Mouse (Mus musculus): ENCODE measurements around the gene Slc1a3. TPM values are rescaled to one million over a fixed set of nuclear protein-coding genes. Genes with fewer than 3 reads are reported as not detected.
"Not testable (repeated sequence)": the region's sequence is repeated elsewhere in the genome, so short reads cannot be mapped to it uniquely, and the experiment has no call there.

Gene Slc1a3
- polyA plus RNA-seq, 1 experiment from 2014 or later, result 29.0 TPM

DNA sequence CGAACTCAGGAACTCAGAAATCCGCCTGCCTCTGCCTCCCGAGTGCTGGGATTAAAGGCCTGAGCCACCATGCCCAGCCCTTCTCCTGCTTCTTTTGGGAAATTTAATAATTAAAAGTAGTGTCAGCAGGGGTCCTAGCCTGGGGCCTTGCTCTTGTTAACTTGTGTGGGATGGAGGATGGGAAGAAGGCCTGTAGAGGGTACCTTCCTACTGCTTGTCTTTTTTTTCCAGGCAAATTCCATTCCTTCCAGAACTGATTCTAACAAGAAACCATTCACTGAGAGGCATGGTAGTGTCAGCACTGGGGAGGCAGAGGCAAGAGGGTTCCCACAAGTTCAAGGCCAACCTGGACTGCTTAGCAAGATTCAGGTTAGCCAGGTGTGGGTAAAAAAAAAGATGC, 11.2 kb upstream of the Slc1a3 start:
- Histone ChIP-seq H3K4me3 (no peak overlapping the region), H3K4me1 (peaks cover 6% of the 10 kb centered on the region), H3K36me3 (replicated peaks) (no peaks in the 10 kb centered on the region), H3K9me3 (no peaks in the 10 kb centered on the region), H3K27me3 (ENCODE audit: poor library complexity, severe bottlenecking) (no peaks in the 10 kb centered on the region), H3K27ac (no peak overlapping the region)
- DNase-seq (ENCODE audit: extremely low spot score, low spot score), result no peak
- 94% methylated on average over 3 of the region's 3 CpGs for WGBS

DNA sequence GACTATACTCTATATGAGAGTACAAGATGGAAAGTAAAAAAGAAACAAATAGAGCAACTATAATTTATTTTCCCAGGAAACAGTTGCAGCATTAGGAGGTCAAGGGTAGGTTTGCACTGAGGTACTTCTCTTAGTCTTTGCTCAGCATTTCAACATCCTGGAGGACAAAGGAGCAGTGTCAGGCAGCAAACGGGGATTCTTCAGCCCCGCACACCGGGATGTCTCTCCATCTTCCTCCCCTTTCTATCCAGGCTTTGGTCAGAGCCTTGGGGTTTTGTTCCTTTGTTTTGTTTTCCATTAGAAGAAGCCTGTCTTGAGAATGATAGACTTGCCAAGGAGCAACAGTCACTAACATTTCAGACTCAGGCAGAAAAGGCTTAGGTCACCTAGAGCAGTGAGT, 10.4 kb upstream of the Slc1a3 start:
- H3K27ac ChIP-seq, result no peak overlapping the region
- 21% methylated on average over 3 of the region's 3 CpGs for WGBS
- H3K4me3 ChIP-seq, result no peak overlapping the region

DNA sequence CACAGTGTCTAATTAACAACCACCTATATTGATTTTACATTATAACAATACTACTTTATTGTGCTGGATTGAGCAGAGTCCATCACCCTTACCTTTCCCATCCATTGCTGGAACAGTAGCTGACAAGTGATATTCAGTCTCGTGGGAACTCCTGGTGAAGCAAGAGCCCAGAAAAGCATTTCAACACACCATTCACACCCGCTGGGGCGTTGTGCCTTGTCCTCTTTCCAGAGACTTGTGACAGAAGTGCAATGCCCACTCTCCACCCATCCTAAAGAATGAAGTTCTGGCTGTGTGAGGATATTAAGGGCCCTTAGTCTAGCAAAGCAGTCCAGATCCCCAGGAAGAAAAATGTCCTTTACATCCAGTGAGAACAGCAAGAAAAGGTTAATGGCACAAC, 7.9 kb upstream of the Slc1a3 start:
- Histone ChIP-seq H3K27ac (no peak overlapping the region), H3K9me3 (no peaks in the 10 kb centered on the region), H3K4me3 (no peak overlapping the region), H3K27me3 (ENCODE audit: poor library complexity, severe bottlenecking) (no peaks in the 10 kb centered on the region; the same call in 1 of the 2 replicates), H3K36me3 (replicated peaks) (no peaks in the 10 kb centered on the region), H3K4me1 (peaks cover 18% of the 10 kb centered on the region)
- DNase-seq (ENCODE audit: extremely low spot score, low spot score), result no peak
- WGBS, result 82% methylated on average over 3 of the region's 3 CpGs

More for the DNA sequence above, 10.4 kb upstream of the Slc1a3 start:
- DNase-seq (ENCODE audit: extremely low spot score, low spot score), result no peak
- Histone ChIP-seq H3K4me1 (peaks cover 14% of the 10 kb centered on the region), H3K9me3 (no peaks in the 10 kb centered on the region), H3K36me3 (replicated peaks) (no peaks in the 10 kb centered on the region), H3K27me3 (ENCODE audit: poor library complexity, severe bottlenecking) (no peaks in the 10 kb centered on the region)

DNA sequence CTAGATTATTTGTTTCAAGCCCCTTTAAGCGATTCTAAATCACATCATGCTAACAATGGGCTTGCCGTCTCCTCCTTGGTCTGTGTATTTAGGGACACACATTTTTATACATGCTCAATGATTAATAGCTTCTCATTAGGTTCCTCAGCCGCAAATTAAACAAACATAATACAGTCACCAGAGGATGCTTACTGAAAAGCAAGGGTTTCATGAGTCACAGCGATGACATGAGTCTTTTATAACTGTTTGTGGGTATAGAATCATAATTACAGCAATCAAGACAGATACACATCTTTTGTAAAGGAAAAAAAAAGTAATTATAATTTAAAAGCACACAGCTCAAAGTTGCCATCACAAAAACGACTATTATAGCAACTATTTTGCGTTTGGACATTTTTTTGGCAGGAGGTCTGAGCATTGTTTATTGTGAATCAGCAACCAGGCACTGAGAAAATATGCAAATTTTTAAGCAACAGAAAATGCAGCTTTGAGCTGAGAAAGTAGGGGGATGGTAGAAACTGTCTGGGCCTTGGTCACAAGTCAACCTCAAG, 6.5 kb upstream of the Slc1a3 start:
- DNase-seq (ENCODE audit: extremely low spot score, low spot score), result no peak
- 47% methylated on average over 6 of the region's 6 CpGs for WGBS

DNA sequence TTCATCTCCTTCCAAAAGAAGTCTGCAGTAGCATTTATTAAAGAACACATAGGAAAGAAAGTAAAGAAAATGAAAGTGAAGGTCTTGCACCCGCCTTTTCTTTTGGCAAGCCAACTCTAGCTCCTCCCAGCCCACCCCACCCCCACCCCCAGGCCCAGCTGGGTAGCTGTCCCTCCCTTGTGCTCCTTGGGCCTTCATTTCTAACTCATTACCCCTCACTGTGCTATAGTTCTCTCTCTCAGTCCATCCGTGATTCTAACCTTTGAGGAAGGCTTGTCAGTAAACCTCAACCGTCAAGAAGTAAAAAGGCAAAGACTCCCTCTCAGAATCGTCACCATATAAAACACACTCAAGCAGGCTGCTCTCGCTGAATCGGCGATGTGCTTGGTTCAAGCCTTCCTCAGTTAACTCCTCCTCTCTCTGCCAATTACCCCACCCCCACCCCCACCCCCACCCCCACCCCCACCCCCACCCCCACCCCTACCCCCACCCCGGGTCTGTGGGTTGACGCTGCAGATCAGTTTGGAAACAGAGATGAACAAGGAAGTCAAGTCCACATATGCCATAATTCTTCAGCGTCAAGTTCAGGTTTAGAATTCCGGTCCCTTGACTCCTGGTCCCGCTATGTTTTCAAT, 5.9 kb upstream of the Slc1a3 start:
- peaks cover 26% of the 10 kb centered on the region for H3K4me1 ChIP-seq
- no peaks in the 10 kb centered on the region for H3K36me3 ChIP-seq (replicated peaks)
- H3K4me3 ChIP-seq, result peak overlapping the region; percentile 27; the same call in 1 of the 2 replicates
- peak overlapping the region; percentile 66 for H3K27ac ChIP-seq
- H3K27me3 ChIP-seq (ENCODE audit: poor library complexity, severe bottlenecking), result peaks cover 19% of the 10 kb centered on the region
- H3K9me3 ChIP-seq, result no peaks in the 10 kb centered on the region
- DNase-seq (ENCODE audit: extremely low spot score, low spot score), result no peak
- 16% methylated on average over 12 of the region's 12 CpGs for WGBS

More for the DNA sequence above, 6.5 kb upstream of the Slc1a3 start:
- no peaks in the 10 kb centered on the region for H3K36me3 ChIP-seq (replicated peaks)
- peak overlapping the region; percentile 27; the same call in 1 of the 2 replicates for H3K4me3 ChIP-seq
- H3K27ac ChIP-seq, result peak overlapping the region; percentile 66; the same call in 1 of the 2 replicates
- H3K4me1 ChIP-seq, result peaks cover 24% of the 10 kb centered on the region
- no peaks in the 10 kb centered on the region for H3K9me3 ChIP-seq
- H3K27me3 ChIP-seq (ENCODE audit: poor library complexity, severe bottlenecking), result peaks cover 12% of the 10 kb centered on the region

DNA sequence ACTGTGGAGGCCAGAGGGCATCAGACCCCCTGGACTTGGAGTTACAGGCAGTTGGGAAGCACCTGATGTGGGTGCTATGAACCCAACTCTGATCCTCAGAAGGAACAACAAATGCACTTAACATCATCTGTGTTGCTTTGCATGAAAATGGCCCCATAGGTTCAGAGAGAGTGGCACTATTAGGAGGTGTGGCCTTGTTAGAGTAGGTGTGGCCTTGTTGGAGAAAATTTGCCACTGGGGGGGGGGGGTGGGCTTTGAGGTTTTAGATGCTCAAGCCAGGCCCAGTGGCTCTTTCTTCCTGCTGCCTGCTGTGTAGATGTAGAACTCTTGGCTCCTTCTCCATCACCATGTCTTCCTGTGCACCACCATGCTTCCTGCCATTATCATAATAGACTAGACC, 5.1 kb upstream of the Slc1a3 start:
- H3K4me1 ChIP-seq, result peaks cover 34% of the 10 kb centered on the region
- no peaks in the 10 kb centered on the region for H3K36me3 ChIP-seq (replicated peaks)
- peaks cover 26% of the 10 kb centered on the region for H3K27me3 ChIP-seq (ENCODE audit: poor library complexity, severe bottlenecking)
- H3K9me3 ChIP-seq, result no peaks in the 10 kb centered on the region
- no peak overlapping the region for H3K4me3 ChIP-seq
- no peak overlapping the region for H3K27ac ChIP-seq
- no peak for DNase-seq (ENCODE audit: extremely low spot score, low spot score)

DNA sequence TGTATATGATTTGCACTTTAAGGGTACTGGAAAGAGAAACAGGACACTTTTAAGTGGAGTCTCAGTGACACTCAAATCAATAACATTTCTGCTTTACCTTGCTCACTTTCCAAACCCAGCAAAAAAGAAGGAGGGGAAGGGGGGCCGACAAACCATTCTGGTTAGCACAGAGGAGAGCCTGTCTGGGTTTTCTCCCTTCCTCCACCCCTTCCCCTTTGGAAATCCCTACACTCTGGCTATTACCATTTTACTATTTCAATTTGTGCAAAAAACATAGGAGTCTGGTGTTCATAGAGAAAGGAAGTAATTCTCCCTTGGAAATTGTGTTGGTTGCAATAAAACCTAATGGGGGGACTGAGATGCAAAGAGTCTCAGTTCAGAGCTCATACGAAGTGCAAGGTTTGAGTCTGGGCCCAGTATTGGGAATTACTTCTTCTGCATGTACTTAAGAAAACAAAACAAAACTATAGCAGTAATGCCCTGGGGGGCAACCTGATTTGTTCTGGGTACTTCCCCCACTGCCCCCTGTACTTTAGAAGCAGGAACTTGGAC, 1.9 kb upstream of the Slc1a3 start:
- peaks cover 44% of the 10 kb centered on the region for H3K27me3 ChIP-seq (ENCODE audit: poor library complexity, severe bottlenecking)
- H3K4me3 ChIP-seq, result no peak overlapping the region
- DNase-seq (ENCODE audit: extremely low spot score, low spot score), result no peak
- H3K4me1 ChIP-seq, result peaks cover 45% of the 10 kb centered on the region
- H3K27ac ChIP-seq, result no peak overlapping the region
- 76% methylated on average over 2 of the region's 2 CpGs for WGBS
- H3K9me3 ChIP-seq, result no peaks in the 10 kb centered on the region
- H3K36me3 ChIP-seq (replicated peaks), result peaks cover 7% of the 10 kb centered on the region

DNA sequence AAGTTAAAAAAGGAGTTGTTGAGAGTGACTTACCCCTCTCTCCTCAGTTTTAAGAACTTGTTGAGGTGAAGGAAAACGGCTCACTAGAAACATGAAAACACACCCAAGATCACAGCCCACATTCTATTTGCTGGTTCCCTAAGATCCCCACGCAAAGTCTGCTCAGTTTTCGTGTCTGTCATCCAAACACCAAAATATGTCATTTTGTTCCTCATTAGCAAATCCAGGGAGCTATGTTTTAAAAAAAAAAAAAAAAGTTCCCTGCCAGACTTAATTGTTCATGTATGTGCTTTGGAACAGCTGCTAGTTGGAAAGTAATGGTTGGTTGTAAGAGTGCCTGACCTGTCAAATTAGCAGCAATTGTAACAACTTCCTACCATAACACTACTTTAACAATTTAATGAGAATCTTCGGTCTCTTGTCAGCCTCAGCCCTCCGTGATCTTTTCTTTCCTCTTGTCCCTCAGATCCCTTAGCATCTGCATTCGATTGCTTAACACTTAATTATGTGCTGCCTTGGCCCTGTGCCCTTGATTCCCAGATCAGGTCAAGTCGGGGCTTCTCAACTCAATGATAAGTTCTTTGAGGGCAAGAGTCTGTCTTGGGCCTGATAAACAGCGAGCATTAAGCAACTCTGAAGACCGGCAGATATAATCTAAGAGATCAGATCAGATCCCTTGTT, 1.2 kb upstream of the Slc1a3 start:
- 66% methylated on average over 9 of the region's 9 CpGs for WGBS
- H3K4me1 ChIP-seq, result peaks cover 39% of the 10 kb centered on the region
- peaks cover 44% of the 10 kb centered on the region for H3K27me3 ChIP-seq (ENCODE audit: poor library complexity, severe bottlenecking)
- H3K27ac ChIP-seq, result no peak overlapping the region
- H3K4me3 ChIP-seq, result no peak overlapping the region
- no peak for DNase-seq (ENCODE audit: extremely low spot score, low spot score)
- H3K9me3 ChIP-seq, result no peaks in the 10 kb centered on the region
- peaks cover 9% of the 10 kb centered on the region for H3K36me3 ChIP-seq (replicated peaks)

DNA sequence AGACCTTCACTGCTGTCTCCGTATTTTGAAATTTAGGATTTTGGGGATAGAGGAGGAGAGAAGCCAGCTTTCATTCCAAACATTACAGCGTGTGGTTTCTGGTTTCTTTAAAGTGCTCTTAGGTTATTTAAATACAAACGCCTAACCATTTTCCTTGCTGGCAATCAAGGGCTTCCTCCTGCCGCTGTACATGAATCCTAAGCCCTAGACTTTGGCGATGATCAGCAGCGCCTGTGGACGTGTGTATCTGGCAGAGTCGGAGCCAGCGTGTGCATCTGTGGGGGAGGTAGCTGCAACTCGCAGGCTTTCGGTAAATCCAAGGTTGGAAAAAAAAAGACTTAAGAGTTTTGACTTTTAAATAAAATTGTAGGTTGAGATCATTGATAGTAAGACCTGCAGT, 986 bp downstream of the Slc1a3 start:
- Histone ChIP-seq H3K4me3 (peak overlapping the region; percentile 70), H3K36me3 (replicated peaks) (peaks cover 20% of the 10 kb centered on the region), H3K4me1 (peaks cover 27% of the 10 kb centered on the region), H3K27me3 (ENCODE audit: poor library complexity, severe bottlenecking) (peaks cover 44% of the 10 kb centered on the region), H3K9me3 (no peaks in the 10 kb centered on the region), H3K27ac (peak overlapping the region; percentile 86)
- 2% methylated on average over 11 of the region's 11 CpGs for WGBS
- DNase-seq (ENCODE audit: extremely low spot score, low spot score), result no peak

DNA sequence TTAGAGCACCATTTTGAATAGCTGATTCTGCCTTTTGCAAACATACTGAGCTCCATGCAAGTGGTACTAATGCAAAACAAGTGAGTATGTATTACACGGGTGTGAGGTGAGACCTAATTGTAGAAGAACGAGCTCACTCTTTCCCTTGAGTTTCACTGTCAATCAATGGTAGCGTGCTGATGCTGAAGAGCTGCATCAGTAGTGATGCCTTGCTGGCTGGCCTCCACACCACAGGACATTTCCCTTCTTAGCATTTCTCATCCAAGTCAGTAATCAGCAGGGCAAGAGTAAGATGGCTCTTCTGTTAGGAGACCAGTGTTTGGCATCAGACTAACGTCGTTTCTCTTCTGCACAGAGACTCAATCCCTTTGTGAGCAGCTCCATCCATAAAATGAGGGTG, 4.0 kb downstream of the Slc1a3 start:
- no peaks in the 10 kb centered on the region for H3K9me3 ChIP-seq
- H3K4me1 ChIP-seq, result peaks cover 18% of the 10 kb centered on the region
- 90% methylated on average over 5 of the region's 5 CpGs for WGBS
- H3K27me3 ChIP-seq (ENCODE audit: poor library complexity, severe bottlenecking), result peaks cover 27% of the 10 kb centered on the region
- DNase-seq (ENCODE audit: extremely low spot score, low spot score), result no peak
- no peak overlapping the region for H3K27ac ChIP-seq
- no peak overlapping the region for H3K4me3 ChIP-seq
- H3K36me3 ChIP-seq (replicated peaks), result peaks cover 34% of the 10 kb centered on the region

DNA sequence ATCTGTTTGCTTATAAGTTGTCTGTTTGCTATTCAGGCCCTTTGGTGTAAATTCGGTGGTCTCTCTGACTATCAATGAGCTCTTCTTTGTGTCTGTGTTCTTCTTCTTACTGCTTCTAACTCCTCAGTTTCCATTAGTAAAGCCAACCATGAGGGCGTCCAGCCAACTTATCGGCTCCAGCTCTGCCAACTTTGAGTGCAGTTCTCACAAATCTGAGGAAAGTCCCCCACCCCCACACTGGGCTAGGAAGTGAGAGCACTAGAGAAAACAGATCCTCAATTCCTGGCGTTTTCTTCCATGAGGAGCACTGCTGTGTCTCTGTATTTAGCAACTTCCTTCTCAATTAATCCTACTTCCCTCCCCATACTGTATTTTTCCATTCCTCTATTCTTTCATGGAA, 4.4 kb downstream of the Slc1a3 start:
- DNase-seq (ENCODE audit: extremely low spot score, low spot score), result no peak
- H3K4me3 ChIP-seq, result no peak overlapping the region
- 92% methylated on average over 4 of the region's 4 CpGs for WGBS
- peaks cover 16% of the 10 kb centered on the region for H3K4me1 ChIP-seq
- peaks cover 34% of the 10 kb centered on the region for H3K36me3 ChIP-seq (replicated peaks)
- no peak overlapping the region for H3K27ac ChIP-seq
- peaks cover 23% of the 10 kb centered on the region for H3K27me3 ChIP-seq (ENCODE audit: poor library complexity, severe bottlenecking)
- H3K9me3 ChIP-seq, result no peaks in the 10 kb centered on the region

DNA sequence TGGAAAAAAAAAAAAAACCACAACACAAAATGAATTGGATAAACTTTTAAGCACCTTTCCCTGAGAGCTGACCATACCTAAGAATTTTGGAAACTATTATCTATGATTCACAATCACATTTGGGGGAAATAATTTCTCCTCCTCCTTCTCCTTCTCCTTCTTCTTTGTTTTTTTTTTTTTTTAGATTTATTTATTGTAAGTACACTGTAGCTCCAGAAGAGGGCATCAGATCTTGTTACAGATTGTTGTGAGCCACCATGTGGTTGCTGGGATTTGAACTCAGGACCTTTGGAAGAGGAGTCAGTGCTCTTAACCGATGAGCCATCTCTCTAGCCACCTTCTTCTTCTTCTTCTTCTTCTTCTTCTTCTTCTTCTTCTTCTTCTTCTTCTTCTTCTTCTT, 5.0 kb downstream of the Slc1a3 start:
- DNase-seq (ENCODE audit: extremely low spot score, low spot score), result not testable (repeated sequence)
- WGBS, result 96% methylated on average over 1 of the region's 1 CpGs

DNA sequence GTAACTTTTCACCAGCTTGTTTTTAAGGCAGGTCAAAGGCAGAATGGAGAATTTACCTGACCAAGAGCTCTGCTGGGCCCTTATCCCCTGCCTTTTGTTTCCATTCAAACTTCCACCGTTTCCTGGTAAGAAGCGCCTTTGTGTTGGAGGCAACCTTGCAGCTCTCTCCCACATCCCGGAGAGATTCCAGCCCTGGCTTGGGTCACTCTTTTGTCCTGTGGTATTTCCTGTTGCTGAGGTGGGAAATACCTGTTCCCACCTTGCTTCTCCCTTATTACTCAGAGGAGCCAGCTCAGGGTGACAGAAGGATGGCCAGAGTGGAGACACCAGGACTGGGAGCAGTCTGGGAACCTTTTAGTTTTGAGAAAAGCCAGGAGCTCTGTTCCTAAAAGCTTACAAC, 12.6 kb downstream of the Slc1a3 start:
- Histone ChIP-seq H3K4me1 (peaks cover 13% of the 10 kb centered on the region), H3K9me3 (no peaks in the 10 kb centered on the region)

More for the DNA sequence above, 5.0 kb downstream of the Slc1a3 start:
- H3K27ac ChIP-seq, H3K9me3 ChIP-seq, H3K4me3 ChIP-seq, H3K4me1 ChIP-seq: not testable (repeated sequence)
- peaks cover 34% of the 10 kb centered on the region for H3K36me3 ChIP-seq (replicated peaks)
- peaks cover 17% of the 10 kb centered on the region for H3K27me3 ChIP-seq (ENCODE audit: poor library complexity, severe bottlenecking)

More for the DNA sequence above, 12.6 kb downstream of the Slc1a3 start:
- Histone ChIP-seq H3K27ac (peak overlapping the region; percentile 33; the same call in 1 of the 2 replicates), H3K27me3 (ENCODE audit: poor library complexity, severe bottlenecking) (no peaks in the 10 kb centered on the region), H3K36me3 (replicated peaks) (peaks cover 5% of the 10 kb centered on the region; the same call in 1 of the 2 replicates), H3K4me3 (no peak overlapping the region)
- no peak for DNase-seq (ENCODE audit: extremely low spot score, low spot score)
- WGBS, result 19% methylated on average over 3 of the region's 3 CpGs
